Mouse (Mus musculus): ENCODE measurements around the gene Olfr437.
"Not testable (repeated sequence)": the region's sequence is repeated elsewhere in the genome, so short reads cannot be mapped to it uniquely, and the experiment has no call there.

The Olfr437 gene

GRCm38 (mm10) chr6:43162982-43163381 is at the start of gene Olfr437:
TSS of gene Olfr437 (plus strand) at chr6:43163282.
- no peak for DNase-seq

GRCm38 (mm10) chr6:43146267-43146666 is 16.8 kb upstream of the Olfr437 start, which contains the start of gene Olfr237-ps1:
TSS of gene Olfr237-ps1 (plus strand) at chr6:43146567.
- not testable (repeated sequence) for DNase-seq

GRCm38 (mm10) chr6:43159502-43159901 is 3.6 kb upstream of the Olfr437 start:
- DNase-seq: no peak

- no peak for DNase-seq
These were observed 4.2 kb downstream of the Olfr437 start for GRCm38 (mm10) chr6:43167246-43167645.

GRCm38 (mm10) chr6:43171840-43172239 is 8.8 kb downstream of the Olfr437 start, which contains the start of gene Olfr13:
TSS of gene Olfr13 (plus strand) at chr6:43172140.
- DNase-seq: no peak

GRCm38 (mm10) chr6:43178129-43178528 is 15.0 kb downstream of the Olfr437 start:
- DNase-seq: no peak

- no peak for DNase-seq
These were observed 15.8 kb downstream of the Olfr437 start for GRCm38 (mm10) chr6:43178584-43179501.

GRCm38 (mm10) chr6:43190986-43191385 is 27.9 kb downstream of the Olfr437 start:
- DNase-seq: no peak

- no peak for DNase-seq
These were observed 33.7 kb downstream of the Olfr437 start, which contains the start of gene Olfr435 for GRCm38 (mm10) chr6:43196781-43197180. TSS of gene Olfr435 (plus strand) at chr6:43197146.

- no peak for DNase-seq
These were observed 35.0 kb downstream of the Olfr437 start for GRCm38 (mm10) chr6:43198094-43198493.

- DNase-seq: no peak
These were observed 39.7 kb downstream of the Olfr437 start for GRCm38 (mm10) chr6:43202786-43203185.

- DNase-seq: no peak
These were observed 42.3 kb downstream of the Olfr437 start for GRCm38 (mm10) chr6:43205355-43205754.

GRCm38 (mm10) chr6:43212873-43213272 is 49.8 kb downstream of the Olfr437 start, which contains the start of gene Olfr434:
TSS of gene Olfr434 (plus strand) at chr6:43213021.
- not testable (repeated sequence) for DNase-seq
